Mouse (Mus musculus): Measurements from ENCODE around the gene Vamp3.
"Not testable (repeated sequence)": the region's sequence is repeated elsewhere in the genome, so short reads cannot be mapped to it uniquely, and the experiment has no call there.

Gene Vamp3

DNA sequence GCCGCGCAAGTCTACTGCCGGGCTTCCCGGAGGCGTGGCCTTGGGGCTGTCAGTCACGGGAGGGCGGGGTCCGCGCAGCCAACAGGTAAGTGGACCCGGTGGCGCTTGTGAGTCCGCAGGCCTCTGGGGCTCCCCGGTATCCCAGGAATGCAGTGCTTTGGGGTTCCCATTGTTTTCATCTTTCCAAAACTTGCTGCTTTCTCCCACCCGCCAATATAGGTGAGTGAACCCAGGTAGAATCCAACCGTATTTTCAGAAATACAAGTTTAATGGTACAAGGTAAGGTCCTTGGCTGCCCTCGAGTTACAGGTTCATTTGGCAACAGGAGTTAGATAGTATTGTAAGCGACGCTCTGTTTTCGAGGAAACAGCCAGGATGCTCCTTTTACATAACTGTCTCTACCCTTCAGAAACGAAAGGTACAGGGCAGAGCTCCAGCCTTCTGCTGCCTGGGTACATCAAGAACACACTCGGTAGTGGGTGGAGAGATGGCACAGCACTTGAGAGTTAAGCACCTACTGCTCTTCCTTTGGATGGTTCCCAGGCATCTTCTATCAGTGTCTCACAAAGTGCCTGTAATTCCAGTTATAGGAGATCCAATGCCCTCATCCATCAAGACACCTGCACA lies 12.7 kb downstream of the Vamp3 start:
- peak; percentile 34 for DNase-seq (ENCODE audit: low read depth, low spot score)

GRCm38 (mm10) chr4:151044037-151044943 lies 13.5 kb downstream of the Vamp3 start, which contains the start of gene Per3:
Gene Per3, minus strand, starts transcription at chr4:151044665.
- peak; percentile 94 for DNase-seq (ENCODE audit: low read depth, low spot score)

GRCm38 (mm10) chr4:151043281-151043680 lies 14.5 kb downstream of the Vamp3 start:
- no peak for DNase-seq (ENCODE audit: low read depth, low spot score)

GRCm38 (mm10) chr4:151041506-151041905 lies 16.3 kb downstream of the Vamp3 start:
- DNase-seq (ENCODE audit: low read depth, low spot score): no peak

DNA sequence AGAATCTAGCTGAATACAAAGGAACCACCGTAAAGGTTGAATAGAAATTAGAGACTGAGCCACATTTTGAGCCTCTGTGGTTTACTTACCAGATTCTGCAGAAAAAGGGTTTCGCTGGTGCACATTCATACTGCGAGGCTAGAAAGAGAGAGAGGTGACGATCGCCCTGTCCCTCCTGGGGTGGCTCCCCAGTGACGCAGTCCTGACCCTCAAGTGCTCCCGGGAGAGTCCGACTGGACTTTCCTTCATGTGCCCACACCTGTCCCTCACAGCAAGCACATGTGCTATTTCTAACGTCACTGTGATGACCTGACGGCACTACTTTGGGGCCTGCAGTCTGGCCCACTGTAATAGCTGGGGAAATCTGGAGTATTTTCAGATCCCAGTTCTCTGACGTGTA lies 20.0 kb downstream of the Vamp3 start:
- DNase-seq (ENCODE audit: low read depth, low spot score): no peak

- no peak for DNase-seq (ENCODE audit: low read depth, low spot score)
Observed at GRCm38 (mm10) chr4:151036521-151036920, 21.2 kb downstream of the Vamp3 start.

GRCm38 (mm10) chr4:151027001-151027400 lies 30.8 kb downstream of the Vamp3 start:
- peak; percentile 58 for DNase-seq (ENCODE audit: low read depth, low spot score)

GRCm38 (mm10) chr4:151024152-151024551 lies 33.6 kb downstream of the Vamp3 start:
- no peak for DNase-seq (ENCODE audit: low read depth, low spot score)

- not testable (repeated sequence) for DNase-seq (ENCODE audit: low read depth, low spot score)
Observed at GRCm38 (mm10) chr4:151017356-151017755, 40.4 kb downstream of the Vamp3 start.

GRCm38 (mm10) chr4:151015946-151016345 lies 41.8 kb downstream of the Vamp3 start:
- DNase-seq (ENCODE audit: low read depth, low spot score): no peak

GRCm38 (mm10) chr4:151010316-151010715 lies 47.4 kb downstream of the Vamp3 start:
- DNase-seq (ENCODE audit: low read depth, low spot score): no peak

GRCm38 (mm10) chr4:151006945-151007344 lies 50.8 kb downstream of the Vamp3 start:
- peak; percentile 66 for DNase-seq (ENCODE audit: low read depth, low spot score)

DNA sequence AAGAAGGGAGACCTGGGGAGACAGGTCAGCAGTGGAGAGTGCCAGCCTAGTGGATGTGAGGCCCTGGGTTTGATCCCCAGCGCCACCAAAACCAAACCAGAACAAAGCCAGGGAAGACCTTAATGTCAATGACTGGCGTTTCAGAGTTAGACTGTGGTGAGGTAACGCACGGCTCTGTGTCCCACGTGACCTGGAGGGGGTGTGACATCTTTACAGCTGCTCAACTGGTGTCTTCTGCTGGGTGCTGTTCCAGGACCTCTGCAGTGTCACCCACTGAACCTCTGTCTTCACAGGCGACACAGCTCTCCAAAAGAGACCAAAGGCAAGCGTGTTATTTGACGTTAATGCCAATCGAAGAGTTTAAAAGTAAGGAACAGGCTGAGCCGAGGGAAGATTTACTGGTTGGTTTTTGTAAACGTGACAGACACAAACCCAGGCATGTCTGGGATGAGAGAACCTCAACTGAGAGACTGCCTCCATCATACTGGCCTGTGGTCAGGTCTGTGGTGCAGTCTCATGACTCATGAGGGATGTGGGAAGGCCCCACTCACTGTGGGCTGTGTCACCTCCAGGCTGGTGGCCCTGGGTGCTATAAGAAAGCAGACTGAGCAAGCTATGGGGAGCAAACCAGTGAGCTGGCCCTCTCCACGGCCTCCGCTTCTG lies 52.0 kb downstream of the Vamp3 start:
- peak; percentile 50 for DNase-seq (ENCODE audit: low read depth, low spot score)

GRCm38 (mm10) chr4:151001397-151001796 lies 56.4 kb downstream of the Vamp3 start:
- peak; percentile 6 for DNase-seq (ENCODE audit: low read depth, low spot score)

- DNase-seq (ENCODE audit: low read depth, low spot score): no peak
Observed at GRCm38 (mm10) chr4:150998626-150999025, 59.1 kb downstream of the Vamp3 start.
